Mouse (Mus musculus) cerebellum, adult 2 months (tissue): Measurements from ENCODE around the gene Tead4.

Source experiments
- CTCF ChIP-seq: fragments of 200-500 bp; IDR thresholded peaks from 2 replicates; pipeline ENCODE4 v1.5.1; 2011; ENCODE audit warnings: low read depth, mild to moderate bottlenecking, control low read depth, low read length, moderate library complexity, borderline replicate concordance; ENCODE audit not compliant: insufficient read depth
- POLR2A ChIP-seq: fragments of 200-500 bp; IDR thresholded peaks from 2 replicates; pipeline ENCODE4 v1.6.1; 2011; ENCODE audit warnings: low read length, control low read depth, borderline replicate concordance; ENCODE audit not compliant: insufficient read depth

- TF ChIP-seq POLR2A (no peak), CTCF (no peak)
Observed at GRCm38 (mm10) chr6:128183521-128183920, 117.1 kb downstream of the Tead4 start.
